In genomic region chr8:105793331-105793730, GRCm38 (mm10) we compare ENCODE assay signal across 36 mouse cellular contexts. TPM values are rescaled to one million over a fixed set of nuclear protein-coding genes. Genes with fewer than 3 reads are reported as not detected.
DNase-seq lines count a peak whose midpoint lies in the region; ATAC-seq and TF ChIP-seq lines count a peak whose summit lies in the region.
"Had no signal": no experiment of that assay in that cellular context is flagged by ENCODE, and none has a peak within 500 bp of the region (broad histone marks: within the 10 kb centered on the region; RNA-seq: fewer than 3 reads in every experiment).

No protein-coding gene starts in this region.

- no peak for ATAC-seq in kidney, embryonic 15.5 days (replicated peaks; ENCODE audit: low FRiP score)
- ATAC-seq in midbrain, embryonic 11.5 days (ENCODE audit: low FRiP score), result no peak
- no peak for ATAC-seq in midbrain, embryonic 16.5 days
- ATAC-seq: forebrain, embryonic 15.5 days; inflammation-experienced regulatory T-cells, adult 6 months; midbrain, embryonic 13.5 days; Patski had no signal

- H3K9ac ChIP-seq in kidney, embryonic 15.5 days, result no peak overlapping the region
- H3K9ac ChIP-seq in midbrain, embryonic 11.5 days (ENCODE audit: low read length), result no peak overlapping the region
- H3K9ac ChIP-seq in midbrain, embryonic 16.5 days (ENCODE audit: low read depth, low read length), result no peak overlapping the region
- H3K9ac ChIP-seq: embryonic facial prominence, embryonic 13.5 days; forebrain, embryonic 15.5 days; heart, embryonic 12.5 days; hindbrain, embryonic 15.5 days; limb, embryonic 12.5 days; liver, embryonic 15.5 days; midbrain, embryonic 13.5 days had no signal

- WGBS in kidney, adult 2 months, result 57% methylated on average over 1 of the region's 1 CpGs
- 100% methylated on average over 1 of the region's 1 CpGs for WGBS in kidney, embryonic 15.5 days
- WGBS in midbrain, embryonic 11.5 days, result 92% methylated on average over 1 of the region's 1 CpGs
- WGBS in midbrain, embryonic 16.5 days, result 96% methylated on average over 1 of the region's 1 CpGs

- no peaks in the 10 kb centered on the region for H3K27me3 ChIP-seq in kidney, adult 2 months (replicated peaks; ENCODE audit: control insufficient read depth, insufficient read depth, low read length)
- H3K27me3 ChIP-seq in kidney, embryonic 15.5 days, result no peaks in the 10 kb centered on the region
- H3K27me3 ChIP-seq in midbrain, embryonic 11.5 days (ENCODE audit: control insufficient read depth, insufficient read depth, low read length), result no peaks in the 10 kb centered on the region
- H3K27me3 ChIP-seq in midbrain, embryonic 16.5 days (ENCODE audit: control insufficient read depth, insufficient read depth, low read depth, low read length), result no peaks in the 10 kb centered on the region
- H3K27me3 ChIP-seq: embryonic facial prominence, embryonic 13.5 days; forebrain, embryonic 15.5 days; heart, embryonic 12.5 days; hindbrain, embryonic 15.5 days; limb, embryonic 12.5 days; liver, embryonic 15.5 days; megakaryocyte, embryonic 14.5 days; midbrain, embryonic 13.5 days; Patski had no signal

- no peak overlapping the region for H3K4me3 ChIP-seq in kidney, adult 2 months (ENCODE audit: insufficient read depth, low read depth, low read length)
- H3K4me3 ChIP-seq in kidney, embryonic 15.5 days (replicated peaks), result no peak overlapping the region
- no peak overlapping the region for H3K4me3 ChIP-seq in layer of hippocampus, adult 2 months
- no peak overlapping the region for H3K4me3 ChIP-seq in midbrain, embryonic 11.5 days (ENCODE audit: low read depth, low read length)
- no peak overlapping the region for H3K4me3 ChIP-seq in midbrain, embryonic 16.5 days (ENCODE audit: low read depth, low read length)
- H3K4me3 ChIP-seq: embryonic facial prominence, embryonic 13.5 days; forebrain, embryonic 10.5 days; forebrain, embryonic 15.5 days; heart, adult 2 months; heart, embryonic 12.5 days; hindbrain, embryonic 15.5 days; limb, embryonic 12.5 days; liver, embryonic 15.5 days; megakaryocyte, embryonic 14.5 days; midbrain, embryonic 13.5 days had no signal

- no peaks in the 10 kb centered on the region for H3K9me3 ChIP-seq in kidney, embryonic 15.5 days (replicated peaks)
- no peaks in the 10 kb centered on the region for H3K9me3 ChIP-seq in midbrain, embryonic 11.5 days (ENCODE audit: control insufficient read depth, low read length)
- no peaks in the 10 kb centered on the region for H3K9me3 ChIP-seq in midbrain, embryonic 16.5 days (replicated peaks; ENCODE audit: control insufficient read depth, low read length, poor library complexity, severe bottlenecking)
- H3K9me3 ChIP-seq: embryonic facial prominence, embryonic 13.5 days; forebrain, embryonic 10.5 days; forebrain, embryonic 15.5 days; heart, embryonic 12.5 days; hindbrain, embryonic 15.5 days; limb, embryonic 12.5 days; liver, embryonic 15.5 days; megakaryocyte, embryonic 14.5 days; midbrain, embryonic 13.5 days had no signal

- TF ChIP-seq CTCF in kidney, adult 2 months (conservative IDR thresholded peaks at IDR 0.05; ENCODE audit: insufficient read depth, insufficient read length, low read depth, low read length), result no peak
- no peak for TF ChIP-seq CTCF in layer of hippocampus, adult 2 months (conservative IDR thresholded peaks at IDR 0.05)

- no peak overlapping the region for H3K27ac ChIP-seq in kidney, adult 2 months (ENCODE audit: insufficient read depth, low read depth, low read length)
- no peak overlapping the region for H3K27ac ChIP-seq in kidney, embryonic 15.5 days
- H3K27ac ChIP-seq in layer of hippocampus, adult 2 months, result peak overlapping the region; percentile 50; the same call in 1 of the 2 replicates
- no peak overlapping the region for H3K27ac ChIP-seq in midbrain, embryonic 11.5 days (ENCODE audit: low read depth, low read length)
- H3K27ac ChIP-seq in midbrain, embryonic 16.5 days (ENCODE audit: low read length), result no peak overlapping the region
- H3K27ac ChIP-seq: embryonic facial prominence, embryonic 13.5 days; forebrain, embryonic 10.5 days; forebrain, embryonic 15.5 days; heart, adult 2 months; hindbrain, embryonic 15.5 days; limb, embryonic 12.5 days; midbrain, embryonic 13.5 days had no signal

- DNase-seq in kidney, adult 2 months, result peak; percentile 76
- DNase-seq in layer of hippocampus, adult 2 months (ENCODE audit: low spot score in 2 of 2), result no peak
- DNase-seq in layer of hippocampus, adult 9-10 months (ENCODE audit: low spot score), result no peak
- DNase-seq in midbrain, embryonic 11.5 days (ENCODE audit: low spot score, missing footprints), result peak; percentile 47
- peak; percentile 57 for DNase-seq in yolk sac, embryonic 10.5 days (ENCODE audit: low spot score)
- no peak for DNase-seq in embryo, embryonic 10 days (ENCODE audit: low spot score)
- DNase-seq: adrenal gland, postnatal 25 days; cerebellum, adult 11-12 months; cerebellum, adult 9-11 months; heart, adult 2 months; lung, postnatal 4 days; retina, postnatal 1 day; right cerebral cortex, postnatal 14 days; thymus, adult 2 months; thymus, postnatal 36 days had no signal

- no peak overlapping the region for H3K4me2 ChIP-seq in kidney, embryonic 15.5 days
- H3K4me2 ChIP-seq in midbrain, embryonic 11.5 days, result no peak overlapping the region
- H3K4me2 ChIP-seq in midbrain, embryonic 16.5 days (ENCODE audit: low read length), result no peak overlapping the region
- H3K4me2 ChIP-seq: embryonic facial prominence, embryonic 13.5 days; forebrain, embryonic 15.5 days; heart, embryonic 12.5 days; hindbrain, embryonic 15.5 days; limb, embryonic 12.5 days; liver, embryonic 15.5 days; midbrain, embryonic 13.5 days had no signal

- no peak for TF ChIP-seq POLR2A in kidney, adult 2 months (IDR thresholded peaks at IDR 0.05; ENCODE audit: low read depth, low read length)

- H3K4me1 ChIP-seq in kidney, adult 2 months (ENCODE audit: control insufficient read depth, insufficient read depth, low read length), result peaks cover 7% of the 10 kb centered on the region; the same call in 1 of the 2 replicates
- H3K4me1 ChIP-seq in kidney, embryonic 15.5 days, result peaks cover 4% of the 10 kb centered on the region; the same call in 1 of the 2 replicates
- H3K4me1 ChIP-seq in midbrain, embryonic 11.5 days (ENCODE audit: control insufficient read depth, insufficient read depth, low read length), result no peaks in the 10 kb centered on the region
- no peaks in the 10 kb centered on the region for H3K4me1 ChIP-seq in midbrain, embryonic 16.5 days (ENCODE audit: control insufficient read depth, insufficient read depth, low read length)
- H3K4me1 ChIP-seq: embryonic facial prominence, embryonic 13.5 days; forebrain, embryonic 10.5 days; forebrain, embryonic 15.5 days; hindbrain, embryonic 15.5 days; limb, embryonic 12.5 days had no signal

- H3K36me3 ChIP-seq in kidney, adult 2 months (ENCODE audit: control insufficient read depth, insufficient read depth, low read length), result no peaks in the 10 kb centered on the region
- peaks cover 16% of the 10 kb centered on the region; the same call in 1 of the 2 replicates for H3K36me3 ChIP-seq in kidney, embryonic 15.5 days
- no peaks in the 10 kb centered on the region for H3K36me3 ChIP-seq in midbrain, embryonic 11.5 days (ENCODE audit: control insufficient read depth, insufficient read depth, low read length)
- H3K36me3 ChIP-seq in midbrain, embryonic 16.5 days (ENCODE audit: control insufficient read depth, insufficient read depth, low read length), result no peaks in the 10 kb centered on the region
- H3K36me3 ChIP-seq: forebrain, embryonic 15.5 days; hindbrain, embryonic 15.5 days had no signal

RNA-seq across cellular contexts. Expression of gene Ranbp10, which starts 33.8 kb away (rescaled TPM):
- 22.1 and 24.8 TPM in 2 replicates for polyA plus RNA-seq in kidney, adult 2 months (2012; rRNA removed)
- polyA plus RNA-seq in kidney, embryonic 15.5 days (2015; fragmentation: Nextera tagmentation; extraction: Ambion mirVana), result 12.2 and 13.8 TPM in 2 replicates
- 10 to 100 TPM; 25.1 to 27.3 TPM for total RNA-seq in layer of hippocampus, adult 2 months (2021)
- polyA plus RNA-seq in midbrain, embryonic 11.5 days (2014; fragmentation: Nextera tagmentation; extraction: Ambion mirVana), result 10.9 and 11.2 TPM in 2 replicates
- 9.6 and 12.6 TPM in 2 replicates for polyA plus RNA-seq in midbrain, embryonic 16.5 days (2015; fragmentation: Nextera tagmentation; extraction: Ambion mirVana)

RNA-seq across cellular contexts. Expression of gene Tsnaxip1, which starts 34.2 kb away (rescaled TPM):
- polyA plus RNA-seq in kidney, adult 2 months (2012; rRNA removed), result 0.05 TPM in 1 of 2 replicates, not detected in the other
- 0.13 and 0.14 TPM in 2 replicates for polyA plus RNA-seq in kidney, embryonic 15.5 days (2015; fragmentation: Nextera tagmentation; extraction: Ambion mirVana)
- total RNA-seq in layer of hippocampus, adult 2 months (2021), result under 1 TPM; 0.22 to 0.28 TPM
- 0.15 and 0.18 TPM in 2 replicates for polyA plus RNA-seq in midbrain, embryonic 11.5 days (2014; fragmentation: Nextera tagmentation; extraction: Ambion mirVana)
- polyA plus RNA-seq in midbrain, embryonic 16.5 days (2015; fragmentation: Nextera tagmentation; extraction: Ambion mirVana), result 0.77 and 0.93 TPM in 2 replicates
- total RNA-seq: adrenal gland, postnatal 25 days; gastrocnemius, adult 8-10 months; heart, adult 2 months; hematopoietic stem cell, adult 5-6 weeks; MEL; monocyte, adult 5-6 weeks had no signal
- polyA plus RNA-seq: frontal cortex, adult 2 months; heart, postnatal 0 days; inflammation-experienced regulatory T-cells, adult 6 months; large intestine, adult 2 months; small intestine, adult 2 months had no signal

RNA-seq across cellular contexts. Expression of gene Gfod2, which starts 34.9 kb away (rescaled TPM):
- 7.5 and 7.8 TPM in 2 replicates for polyA plus RNA-seq in kidney, adult 2 months (2012; rRNA removed)
- 21.2 and 23.7 TPM in 2 replicates for polyA plus RNA-seq in kidney, embryonic 15.5 days (2015; fragmentation: Nextera tagmentation; extraction: Ambion mirVana)
- total RNA-seq in layer of hippocampus, adult 2 months (2021), result 10 to 100 TPM; 18.2 to 22.8 TPM
- 36.5 and 38.8 TPM in 2 replicates for polyA plus RNA-seq in midbrain, embryonic 11.5 days (2014; fragmentation: Nextera tagmentation; extraction: Ambion mirVana)
- 94.0 and 95.6 TPM in 2 replicates for polyA plus RNA-seq in midbrain, embryonic 16.5 days (2015; fragmentation: Nextera tagmentation; extraction: Ambion mirVana)
- total RNA-seq: monocyte, adult 5-6 weeks had no signal

RNA-seq across cellular contexts. Expression of gene Cenpt, which starts 59.7 kb away (rescaled TPM):
- polyA plus RNA-seq in kidney, adult 2 months (2012; rRNA removed), result 6.7 and 7.3 TPM in 2 replicates
- 42.0 and 47.0 TPM in 2 replicates for polyA plus RNA-seq in kidney, embryonic 15.5 days (2015; fragmentation: Nextera tagmentation; extraction: Ambion mirVana)
- 10 to 100 TPM; 14.6 to 16.0 TPM for total RNA-seq in layer of hippocampus, adult 2 months (2021)
- polyA plus RNA-seq in midbrain, embryonic 11.5 days (2014; fragmentation: Nextera tagmentation; extraction: Ambion mirVana), result 58.1 and 60.4 TPM in 2 replicates
- polyA plus RNA-seq in midbrain, embryonic 16.5 days (2015; fragmentation: Nextera tagmentation; extraction: Ambion mirVana), result 45.9 and 59.5 TPM in 2 replicates

Comparison
In these comparisons a context has a peak if more than half of its experiments do, and no peak if none do; other contexts are left out.
1. DNase-seq: peak in kidney, adult 2 months (single experiment), midbrain, embryonic 11.5 days (single experiment) and yolk sac, embryonic 10.5 days (single experiment); none in layer of hippocampus, adult 2 months (0 of 2), layer of hippocampus, adult 9-10 months (single experiment) and embryo, embryonic 10 days (single experiment).